Mouse (Mus musculus) forebrain, embryonic 15.5 days (tissue): ENCODE results near the gene Pgm2l1. TPM values are rescaled to one million over a fixed set of nuclear protein-coding genes. Genes with fewer than 3 reads are reported as not detected.
"Not testable (repeated sequence)": the region's sequence is repeated elsewhere in the genome, so short reads cannot be mapped to it uniquely, and the experiment has no call there.

Experiments
- ATAC-seq: fragments of 200-750 bp; cut with Nextera tagmentation; replicated peaks from 2 replicates; pipeline ENCODE4 v1.8.0; 2017; ENCODE audit warnings: mild to moderate bottlenecking, moderate TSS enrichment, moderate library complexity
- H3K27ac ChIP-seq: fragments of 300-500 bp; sonication (generic); replicated peaks from 2 replicates; pipeline ENCODE4 v1.5.1; 2015; ENCODE audit warnings: mild to moderate bottlenecking, inconsistent platforms
- H3K27me3 ChIP-seq: fragments of 300-500 bp; sonication (generic); 2 replicates; pipeline ENCODE4 v1.6.1; 2015; ENCODE audit warnings: inconsistent platforms
- H3K36me3 ChIP-seq: fragments of 300-500 bp; sonication (generic); 2 replicates; pipeline ENCODE4 v1.6.1; 2015; ENCODE audit warnings: mild to moderate bottlenecking, inconsistent platforms
- H3K4me1 ChIP-seq: fragments of 300-500 bp; sonication (generic); 2 replicates; pipeline ENCODE4 v1.6.1; 2015; ENCODE audit warnings: inconsistent platforms
- H3K4me2 ChIP-seq: fragments of 300-500 bp; sonication (generic); replicated peaks from 2 replicates; pipeline ENCODE4 v1.6.1; 2015; ENCODE audit warnings: mild to moderate bottlenecking, inconsistent platforms
- H3K4me3 ChIP-seq: fragments of 300-500 bp; sonication (generic); 2 replicates; pipeline ENCODE4 v1.5.1; 2015; ENCODE audit warnings: mild to moderate bottlenecking, inconsistent platforms
- H3K9ac ChIP-seq: fragments of 300-500 bp; sonication (generic); replicated peaks from 2 replicates; pipeline ENCODE4 v1.6.1; 2015; ENCODE audit warnings: mild to moderate bottlenecking, inconsistent platforms
- H3K9me3 ChIP-seq: fragments of 300-500 bp; sonication (generic); 2 replicates; pipeline ENCODE4 v1.6.1; 2016; ENCODE audit warnings: inconsistent platforms
- WGBS: fragments of 180-500 bp; shearing (Covaris S2); methylation state at CpG from one replicate; pipeline ENCODE4 v1.1.7; 2015; ENCODE audit warnings: mixed read lengths; 5-methylcytosine and 5-hydroxymethylcytosine counted together
- polyA plus RNA-seq: library from polyadenylated mRNA; unstranded; fragments of >200 nt; fragmentation: Nextera tagmentation; extraction: Ambion mirVana; gene quantifications from 2 replicates; pipeline ENCODE4 v1.2.1, GENCODE M21; 2015

The Pgm2l1 gene
- polyA plus RNA-seq, 1 experiment from 2014 or later = 14.5 TPM

- Histone ChIP-seq H3K4me1 (peaks cover 8% of the 10 kb centered on the region), H3K27ac (no peak overlapping the region), H3K27me3 (no peaks in the 10 kb centered on the region), H3K9ac (no peak overlapping the region), H3K9me3 (no peaks in the 10 kb centered on the region), H3K4me3 (no peak overlapping the region), H3K4me2 (no peak overlapping the region), H3K36me3 (no peaks in the 10 kb centered on the region)
- ATAC-seq = no peak
Measured at GRCm38 (mm10) chr7:100233681-100234080, 6.5 kb downstream of the Pgm2l1 start.

DNA sequence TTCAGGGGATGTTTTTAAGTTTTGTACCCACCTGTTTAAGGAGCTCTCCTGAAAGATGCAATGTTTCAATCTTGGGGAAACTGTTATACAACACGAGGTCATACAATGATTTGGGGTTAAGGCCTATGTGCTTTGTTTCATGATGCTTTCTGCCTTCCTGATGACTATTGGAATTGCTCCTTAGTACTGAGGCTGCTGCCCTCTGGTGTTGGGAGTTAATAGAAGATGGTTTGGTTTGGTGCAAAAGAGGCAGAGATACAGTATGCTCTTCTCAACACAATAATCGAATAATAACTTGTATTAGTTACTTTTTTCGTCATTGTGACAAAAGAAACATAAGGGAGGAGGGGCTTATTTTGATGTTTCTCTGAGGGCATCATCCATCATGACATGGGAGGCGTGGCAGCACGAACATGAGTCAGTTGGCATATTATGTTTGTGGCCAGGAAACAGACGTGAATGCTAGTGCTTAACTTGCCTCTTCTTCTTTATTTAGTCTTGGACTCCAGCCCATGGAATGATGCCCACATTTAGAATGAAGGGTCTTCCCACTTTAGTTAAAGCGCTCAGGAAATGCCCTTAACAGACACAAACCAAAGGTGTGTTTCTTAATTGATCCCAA, 7.2 kb downstream of the Pgm2l1 start:
- no peak overlapping the region for H3K4me2 ChIP-seq
- H3K36me3 ChIP-seq = no peaks in the 10 kb centered on the region
- H3K9me3 ChIP-seq = no peaks in the 10 kb centered on the region
- no peak overlapping the region for H3K27ac ChIP-seq
- 0 out of 2 replicates have a peak, but pooled peaks cover 3% of the 10 kb centered on the region for H3K4me1 ChIP-seq
- no peaks in the 10 kb centered on the region for H3K27me3 ChIP-seq
- 51% methylated on average over 7 of the region's 7 CpGs for WGBS
- no peak overlapping the region for H3K9ac ChIP-seq
- ATAC-seq = no peak
- H3K4me3 ChIP-seq = no peak overlapping the region

- Histone ChIP-seq H3K4me1 (no peaks in the 10 kb centered on the region), H3K9ac (no peak overlapping the region), H3K27me3 (no peaks in the 10 kb centered on the region), H3K4me2 (no peak overlapping the region), H3K9me3 (no peaks in the 10 kb centered on the region), H3K4me3 (no peak overlapping the region), H3K36me3 (no peaks in the 10 kb centered on the region), H3K27ac (no peak overlapping the region)
- ATAC-seq = no peak
- 95% methylated on average over 1 of the region's 1 CpGs for WGBS
Measured at GRCm38 (mm10) chr7:100238271-100238670, 11.1 kb downstream of the Pgm2l1 start.

DNA sequence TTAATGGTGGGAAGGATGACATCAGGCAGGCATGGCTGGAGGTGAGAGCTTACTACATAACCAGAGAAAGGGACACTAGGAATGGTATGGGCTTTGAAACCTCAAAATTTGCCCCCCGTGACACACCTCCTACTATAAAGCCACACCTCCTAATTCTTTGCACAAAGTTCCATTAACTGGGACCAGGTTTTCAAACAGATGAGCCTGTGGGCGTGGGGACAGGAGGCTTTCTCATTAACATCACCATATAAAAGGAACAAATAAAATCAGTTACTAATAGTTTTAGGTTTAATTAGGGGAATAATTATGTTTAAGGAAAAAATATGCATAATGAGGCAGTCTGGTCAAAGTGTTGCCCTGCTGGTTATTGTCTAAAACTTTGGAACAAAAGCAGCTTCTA, 13.4 kb downstream of the Pgm2l1 start:
- Histone ChIP-seq H3K9ac (no peak overlapping the region), H3K4me2 (no peak overlapping the region), H3K27ac (no peak overlapping the region), H3K27me3 (no peaks in the 10 kb centered on the region), H3K4me3 (no peak overlapping the region), H3K9me3 (no peaks in the 10 kb centered on the region), H3K4me1 (no peaks in the 10 kb centered on the region), H3K36me3 (no peaks in the 10 kb centered on the region)
- ATAC-seq = no peak
- WGBS = 49% methylated on average over 2 of the region's 2 CpGs

DNA sequence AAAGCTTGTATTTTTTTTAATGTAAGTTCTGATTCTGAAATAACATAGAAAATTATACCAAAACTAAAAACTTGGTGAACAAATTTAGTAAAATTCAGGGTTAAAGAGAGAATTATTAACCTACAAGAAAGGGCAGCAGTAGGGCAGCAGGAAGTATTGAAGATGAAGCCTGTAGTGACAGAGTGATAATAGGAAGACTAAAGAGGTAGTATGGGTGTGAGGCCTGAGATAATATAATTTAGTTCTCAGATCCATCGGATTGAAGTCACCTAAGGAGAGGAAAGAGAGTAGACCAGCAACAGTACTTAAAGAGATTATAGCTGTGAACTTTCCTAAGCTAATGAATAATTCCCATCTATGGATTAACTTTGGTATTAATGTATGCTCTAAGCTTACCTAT, 15.8 kb downstream of the Pgm2l1 start:
- no peak overlapping the region for H3K4me2 ChIP-seq
- H3K9ac ChIP-seq = no peak overlapping the region
- 74% methylated on average over 1 of the region's 1 CpGs for WGBS
- ATAC-seq = no peak
- H3K27ac ChIP-seq = no peak overlapping the region
- H3K36me3 ChIP-seq = no peaks in the 10 kb centered on the region
- H3K27me3 ChIP-seq = no peaks in the 10 kb centered on the region
- H3K4me3 ChIP-seq = no peak overlapping the region
- H3K4me1 ChIP-seq = no peaks in the 10 kb centered on the region
- H3K9me3 ChIP-seq = no peaks in the 10 kb centered on the region

DNA sequence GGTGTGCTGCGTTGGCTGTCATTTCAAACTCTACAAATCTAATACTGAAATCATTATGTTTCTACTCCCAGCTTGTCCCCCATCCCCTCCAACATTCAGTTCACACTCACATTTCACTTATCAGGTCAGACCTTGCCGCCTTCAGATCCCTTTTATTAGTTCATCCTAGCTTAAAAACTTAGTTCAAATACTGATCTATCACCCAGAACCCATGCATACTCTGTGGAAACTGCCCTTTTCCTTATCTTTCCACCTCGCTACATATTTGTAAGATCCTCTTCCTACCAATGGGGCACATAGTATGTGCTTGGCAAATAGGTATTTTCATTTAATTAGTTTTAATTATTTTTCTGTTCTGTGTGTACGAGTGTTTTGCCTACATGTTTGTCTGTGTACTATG, 17.0 kb downstream of the Pgm2l1 start:
- ATAC-seq = no peak
- 92% methylated on average over 4 of the region's 4 CpGs for WGBS
- H3K9ac ChIP-seq = no peak overlapping the region
- H3K36me3 ChIP-seq = no peaks in the 10 kb centered on the region
- H3K4me3 ChIP-seq = no peak overlapping the region
- H3K4me1 ChIP-seq = no peaks in the 10 kb centered on the region
- H3K27me3 ChIP-seq = no peaks in the 10 kb centered on the region
- H3K9me3 ChIP-seq = no peaks in the 10 kb centered on the region
- no peak overlapping the region for H3K27ac ChIP-seq
- H3K4me2 ChIP-seq = no peak overlapping the region

DNA sequence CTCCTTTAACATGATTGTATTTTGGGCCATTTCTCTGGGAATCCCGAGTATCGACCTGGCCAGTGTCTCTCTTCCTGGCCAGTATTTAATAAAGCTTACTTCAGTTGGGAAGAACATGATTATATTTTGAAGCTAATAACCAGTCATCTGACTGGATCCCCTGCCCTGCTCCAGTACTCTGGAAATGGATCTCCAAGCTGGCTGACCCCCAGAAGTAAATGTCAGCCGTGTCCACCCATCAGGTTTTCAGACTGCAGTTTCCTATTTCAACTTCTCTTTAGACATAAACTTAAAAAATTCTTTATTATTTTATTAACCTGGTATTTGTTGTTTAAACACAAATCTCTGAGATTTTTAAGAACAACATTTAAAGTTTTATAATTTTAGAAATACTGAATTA, 18.0 kb downstream of the Pgm2l1 start:
- H3K27ac ChIP-seq = no peak overlapping the region
- ATAC-seq = no peak
- WGBS = 94% methylated on average over 3 of the region's 3 CpGs
- no peak overlapping the region for H3K9ac ChIP-seq
- H3K4me1 ChIP-seq = no peaks in the 10 kb centered on the region
- no peak overlapping the region for H3K4me3 ChIP-seq
- H3K27me3 ChIP-seq = no peaks in the 10 kb centered on the region
- no peaks in the 10 kb centered on the region for H3K36me3 ChIP-seq
- no peaks in the 10 kb centered on the region for H3K9me3 ChIP-seq
- no peak overlapping the region for H3K4me2 ChIP-seq

- Histone ChIP-seq H3K27ac (no peak overlapping the region), H3K9ac (no peak overlapping the region), H3K27me3 (no peaks in the 10 kb centered on the region), H3K9me3 (no peaks in the 10 kb centered on the region), H3K36me3 (peaks cover 24% of the 10 kb centered on the region), H3K4me2 (no peak overlapping the region), H3K4me1 (no peaks in the 10 kb centered on the region), H3K4me3 (no peak overlapping the region)
- ATAC-seq = no peak
- WGBS = 95% methylated on average over 5 of the region's 5 CpGs
Measured at GRCm38 (mm10) chr7:100250667-100251066, 23.5 kb downstream of the Pgm2l1 start.

- whole genome bisulfite sequencing = 82% methylated on average over 3 of the region's 3 CpGs
- Histone ChIP-seq H3K27ac (no peak overlapping the region), H3K9me3 (no peaks in the 10 kb centered on the region), H3K4me3 (no peak overlapping the region), H3K4me1 (no peaks in the 10 kb centered on the region), H3K36me3 (peaks cover 41% of the 10 kb centered on the region), H3K9ac (no peak overlapping the region), H3K4me2 (no peak overlapping the region), H3K27me3 (no peaks in the 10 kb centered on the region)
- no peak for ATAC-seq
Measured at GRCm38 (mm10) chr7:100262350-100262749, 35.2 kb downstream of the Pgm2l1 start.

DNA sequence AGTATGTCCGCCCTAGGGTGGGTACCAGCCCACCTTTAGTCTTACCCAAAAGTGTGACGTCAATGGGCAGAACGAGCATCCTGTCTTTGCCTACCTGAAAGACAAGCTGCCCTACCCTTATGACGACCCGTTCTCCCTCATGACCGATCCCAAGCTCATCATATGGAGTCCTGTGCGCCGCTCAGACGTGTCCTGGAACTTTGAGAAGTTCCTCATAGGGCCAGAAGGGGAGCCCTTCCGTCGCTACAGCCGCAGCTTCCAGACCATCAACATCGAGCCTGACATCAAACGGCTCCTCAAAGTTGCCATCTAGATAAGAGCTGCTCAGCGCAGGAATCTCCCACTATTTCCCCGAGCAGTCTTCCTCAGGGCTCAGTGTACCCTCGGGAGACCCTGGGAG, 37.7 kb downstream of the Pgm2l1 start:
- 54% methylated on average over 17 of the region's 17 CpGs for WGBS
- peaks cover 51% of the 10 kb centered on the region for H3K36me3 ChIP-seq
- ATAC-seq = not testable (repeated sequence)

GRCm38 (mm10) chr7:100272369-100272768, 45.2 kb downstream of the Pgm2l1 start:
- ATAC-seq = no peak
- peaks cover 26% of the 10 kb centered on the region for H3K36me3 ChIP-seq
- H3K4me1 ChIP-seq = no peaks in the 10 kb centered on the region
- no peaks in the 10 kb centered on the region for H3K9me3 ChIP-seq
- WGBS = 96% methylated on average over 8 of the region's 8 CpGs
- no peak overlapping the region for H3K9ac ChIP-seq
- H3K27ac ChIP-seq = no peak overlapping the region
- H3K4me2 ChIP-seq = no peak overlapping the region
- H3K4me3 ChIP-seq = no peak overlapping the region
- no peaks in the 10 kb centered on the region for H3K27me3 ChIP-seq

More for the DNA sequence above, 37.7 kb downstream of the Pgm2l1 start:
- not testable (repeated sequence) for H3K4me2 ChIP-seq, H3K9ac ChIP-seq, H3K27ac ChIP-seq, H3K27me3 ChIP-seq, H3K9me3 ChIP-seq, H3K4me1 ChIP-seq, H3K4me3 ChIP-seq

- ATAC-seq = no peak
- no peak overlapping the region for H3K27ac ChIP-seq
- H3K36me3 ChIP-seq = peaks cover 13% of the 10 kb centered on the region
- H3K27me3 ChIP-seq = no peaks in the 10 kb centered on the region
- no peaks in the 10 kb centered on the region for H3K9me3 ChIP-seq
- 87% methylated on average over 6 of the region's 6 CpGs for WGBS
- H3K4me3 ChIP-seq = no peak overlapping the region
- H3K4me1 ChIP-seq = no peaks in the 10 kb centered on the region
- no peak overlapping the region for H3K4me2 ChIP-seq
- H3K9ac ChIP-seq = no peak overlapping the region
Measured at GRCm38 (mm10) chr7:100274507-100274906, 47.3 kb downstream of the Pgm2l1 start.

GRCm38 (mm10) chr7:100276397-100276796, 49.2 kb downstream of the Pgm2l1 start:
- no peak overlapping the region for H3K27ac ChIP-seq

More at GRCm38 (mm10) chr7:100276397-100276796, 49.2 kb downstream of the Pgm2l1 start:
- no peak overlapping the region for H3K9ac ChIP-seq
- no peaks in the 10 kb centered on the region for H3K9me3 ChIP-seq
- no peak overlapping the region for H3K4me3 ChIP-seq
- no peaks in the 10 kb centered on the region for H3K27me3 ChIP-seq
- ATAC-seq = no peak
- H3K36me3 ChIP-seq = peaks cover 11% of the 10 kb centered on the region
- WGBS = 46% methylated on average over 2 of the region's 2 CpGs
- H3K4me1 ChIP-seq = no peaks in the 10 kb centered on the region
- no peak overlapping the region for H3K4me2 ChIP-seq
